Mouse (Mus musculus) spleen, postnatal 10 days (tissue): ENCODE measurements around the gene Galnt7.
"Not testable (repeated sequence)": the region's sequence is repeated elsewhere in the genome, so short reads cannot be mapped to it uniquely, and the experiment has no call there.

ENCODE experiments used
- DNase-seq, 2 experiments: peaks; one replicate each; pipeline ENCODE4 v3.0.0; 2021 to 2022; ENCODE audit warnings: low spot score in 2 of 2

The Galnt7 gene

DNA sequence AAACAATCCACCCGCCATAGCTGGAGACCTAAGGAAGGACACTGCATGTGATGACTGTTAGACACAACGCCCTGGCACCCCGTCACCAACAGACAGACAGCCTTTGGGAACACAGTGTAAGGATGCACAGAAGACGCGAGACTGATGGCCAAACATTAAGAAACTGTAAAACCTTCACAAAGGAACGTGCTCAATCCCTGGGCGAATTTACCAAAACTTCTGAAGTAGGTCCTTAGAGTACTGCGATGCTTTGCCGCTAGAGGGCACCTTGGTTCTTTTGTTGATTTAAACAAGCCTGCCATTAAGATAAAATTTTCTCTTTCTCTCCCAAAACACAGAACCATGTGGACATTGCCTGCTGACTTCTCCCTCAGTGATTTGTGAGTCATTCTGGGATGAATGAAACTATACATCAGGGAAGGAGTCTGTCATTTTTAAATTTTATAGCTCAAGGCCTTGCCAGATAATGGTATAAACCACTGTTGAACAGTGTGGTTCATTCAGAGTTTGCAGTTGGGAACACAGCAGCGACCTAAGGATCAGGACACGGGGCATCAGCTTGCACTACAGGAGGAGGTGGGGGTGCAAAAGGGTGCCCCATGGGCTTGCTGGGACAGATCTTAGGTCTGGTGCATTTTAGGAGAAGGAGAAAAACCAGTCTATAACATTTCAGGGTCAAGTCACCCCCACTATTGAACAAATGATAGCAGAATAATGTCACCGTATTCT lies 112.6 kb downstream of the Galnt7 start:
- DNase-seq = peak; percentile 36 to 78

DNA sequence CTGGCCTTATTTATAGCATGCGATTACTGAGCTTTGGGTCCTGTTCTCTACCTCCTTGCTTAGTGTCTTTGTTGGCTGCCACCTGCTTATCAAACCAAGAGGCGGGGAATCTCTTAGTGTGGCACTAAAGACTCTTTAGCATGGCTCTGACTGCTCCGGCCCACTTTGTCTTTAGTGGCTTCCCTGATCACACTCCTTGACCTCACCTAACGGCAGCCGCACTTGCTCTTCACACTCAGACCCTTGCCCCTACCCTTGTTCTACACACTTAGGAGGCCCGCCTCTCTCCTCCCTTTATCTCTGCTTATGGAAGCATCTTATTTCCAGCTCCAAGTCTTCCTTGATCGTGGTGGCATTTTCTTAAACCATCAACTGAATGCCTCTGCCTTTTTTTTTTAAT lies 114.2 kb downstream of the Galnt7 start:
- DNase-seq = no peak

DNA sequence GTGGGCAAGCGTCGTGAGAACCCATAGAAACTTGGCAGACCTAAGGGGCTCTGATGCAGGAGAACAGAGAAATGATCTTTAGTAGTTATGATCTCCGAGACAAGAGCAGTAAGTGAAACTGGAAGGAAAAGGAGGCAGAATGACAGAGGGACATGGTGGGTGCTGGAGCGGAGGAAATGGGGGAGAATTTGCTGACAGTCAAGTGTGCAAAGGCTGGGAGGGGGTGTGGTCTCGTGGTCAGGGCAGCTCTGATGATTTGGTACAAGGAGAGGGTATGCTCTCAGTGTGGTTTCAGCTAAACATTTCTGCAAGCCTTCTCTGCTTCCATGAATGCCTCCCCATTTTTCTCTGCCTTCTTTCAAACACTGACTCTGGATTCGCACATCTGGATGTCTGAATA lies 116.7 kb downstream of the Galnt7 start:
- no peak for DNase-seq

DNA sequence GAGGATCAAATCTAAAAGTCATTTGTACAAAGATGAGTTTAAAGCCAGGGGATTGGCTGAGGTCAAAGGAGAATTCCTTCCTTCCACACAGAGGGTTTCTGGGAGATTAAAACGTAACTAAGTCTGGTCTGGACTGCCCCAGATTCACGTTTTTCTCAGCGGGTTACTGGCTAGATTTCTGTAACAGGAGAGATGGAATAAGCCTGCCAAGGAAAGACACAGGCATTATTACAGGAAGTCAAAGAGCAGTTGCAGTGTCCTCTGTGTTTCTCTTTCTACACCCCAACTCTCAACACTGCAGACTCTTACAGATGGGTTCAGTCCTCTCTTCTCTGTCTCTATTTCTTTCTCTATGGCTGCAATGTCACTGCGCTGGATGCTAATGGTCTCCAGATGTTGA lies 118.3 kb downstream of the Galnt7 start:
- DNase-seq = no peak

DNA sequence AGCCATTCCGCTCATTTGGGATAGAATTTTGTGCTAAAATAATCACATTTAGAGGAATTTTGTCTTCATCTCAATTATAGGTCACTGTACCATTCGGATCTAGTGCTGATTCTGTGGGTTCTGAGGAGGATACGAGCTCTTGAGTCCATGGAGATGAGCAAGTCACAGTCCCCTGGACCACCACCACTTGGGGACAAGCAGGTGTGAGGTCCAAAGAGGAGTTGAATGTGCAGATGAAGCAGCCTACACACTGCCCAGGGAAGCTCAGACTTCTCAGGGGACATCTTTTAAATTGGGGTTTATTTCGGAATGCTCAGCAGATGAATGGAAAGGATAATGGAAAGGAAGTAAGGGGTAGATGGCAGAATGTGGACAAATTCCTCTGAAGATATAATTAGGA lies 119.7 kb downstream of the Galnt7 start:
- DNase-seq = no peak

DNA sequence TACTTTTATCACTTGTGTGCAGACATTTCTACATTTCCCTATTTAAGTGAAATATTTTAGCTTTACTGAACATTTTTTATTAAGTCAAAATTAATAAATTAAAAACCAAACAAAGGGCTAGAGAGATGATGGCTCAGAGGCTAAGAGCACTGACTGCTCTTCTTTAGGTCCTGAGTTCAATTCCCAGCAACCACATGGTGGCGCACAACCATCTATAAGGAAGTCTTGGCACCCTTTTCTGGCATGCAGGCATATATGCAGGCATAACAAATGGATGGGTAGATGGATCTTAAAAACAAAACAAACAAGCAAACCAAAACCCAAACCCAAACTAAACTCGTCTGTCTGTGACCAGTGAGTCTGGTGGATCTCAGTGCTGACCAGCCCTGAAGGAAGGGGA lies 120.6 kb downstream of the Galnt7 start:
- peak in 1 of 2 experiments; percentile 41 for DNase-seq

DNA sequence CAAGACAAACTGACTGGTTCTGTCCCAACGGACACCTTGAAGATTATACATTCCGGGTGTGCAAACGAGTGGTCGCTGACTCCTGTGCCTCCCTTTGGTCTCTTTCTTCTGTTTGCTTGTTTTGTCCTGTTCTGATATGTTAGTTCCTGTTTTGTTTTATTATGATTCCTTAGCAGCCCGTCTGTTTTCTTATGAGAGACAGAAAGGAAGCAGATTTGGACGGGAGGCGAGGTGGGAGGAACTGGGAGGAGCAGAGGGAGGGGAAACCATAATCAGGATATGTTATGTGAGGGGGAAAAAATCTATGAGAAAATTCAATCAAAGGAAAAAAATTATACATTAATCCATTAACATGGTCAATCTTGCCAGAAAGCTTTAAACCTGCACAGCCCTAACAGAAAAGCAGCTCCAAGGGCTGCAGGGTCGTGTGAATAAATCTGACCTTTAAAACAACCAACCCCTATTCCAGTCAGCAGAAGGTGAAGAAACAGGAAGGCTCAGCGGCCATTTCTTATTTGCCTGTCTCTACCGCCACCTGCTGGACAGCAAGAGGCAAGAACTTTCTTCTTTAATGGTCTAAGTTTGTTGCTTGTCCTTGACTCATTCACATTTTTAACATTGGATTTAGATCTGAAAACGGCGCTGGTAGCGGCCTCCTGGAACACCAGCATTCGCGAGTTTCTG lies 122.0 kb downstream of the Galnt7 start:
- peak; percentile 67 to 86 for DNase-seq

DNA sequence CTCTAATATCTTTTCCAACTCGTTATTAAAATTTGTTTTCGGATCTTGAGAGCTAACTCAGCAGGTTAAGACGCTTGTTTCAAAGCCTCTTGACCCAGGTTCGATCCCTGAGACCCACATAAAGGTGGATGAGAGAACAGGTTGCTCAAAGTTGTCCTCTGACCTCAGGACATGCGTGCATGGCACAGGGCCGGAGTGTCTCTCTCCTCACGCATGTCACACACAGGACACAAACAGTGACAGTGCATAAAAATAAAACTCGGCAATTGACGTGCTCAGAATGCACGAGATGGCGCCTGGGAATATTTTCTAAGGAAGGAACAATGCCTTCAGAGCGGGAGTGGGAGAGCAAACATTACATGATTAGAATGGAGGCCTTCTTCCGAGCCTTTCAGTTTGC lies 122.6 kb downstream of the Galnt7 start:
- DNase-seq = no peak

DNA sequence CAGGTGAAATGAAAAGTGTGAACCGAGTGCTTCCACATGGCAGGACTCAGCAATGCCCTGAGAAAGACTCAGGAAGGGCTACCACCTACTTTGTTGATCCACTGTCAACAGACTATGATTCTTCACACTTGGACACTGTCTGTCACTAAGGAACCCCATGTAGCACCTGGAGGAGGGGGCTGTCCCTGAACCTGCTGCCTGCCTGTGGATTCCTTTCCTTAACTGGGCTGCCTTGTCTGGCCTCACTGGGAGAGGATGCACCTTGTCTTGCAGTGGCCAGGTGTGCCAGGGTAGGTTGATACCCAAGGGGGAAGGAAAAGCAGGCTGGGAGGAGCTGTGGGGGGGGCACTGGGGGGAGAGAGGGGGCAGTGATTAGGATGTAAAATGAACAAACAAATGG lies 124.8 kb downstream of the Galnt7 start:
- no peak for DNase-seq

DNA sequence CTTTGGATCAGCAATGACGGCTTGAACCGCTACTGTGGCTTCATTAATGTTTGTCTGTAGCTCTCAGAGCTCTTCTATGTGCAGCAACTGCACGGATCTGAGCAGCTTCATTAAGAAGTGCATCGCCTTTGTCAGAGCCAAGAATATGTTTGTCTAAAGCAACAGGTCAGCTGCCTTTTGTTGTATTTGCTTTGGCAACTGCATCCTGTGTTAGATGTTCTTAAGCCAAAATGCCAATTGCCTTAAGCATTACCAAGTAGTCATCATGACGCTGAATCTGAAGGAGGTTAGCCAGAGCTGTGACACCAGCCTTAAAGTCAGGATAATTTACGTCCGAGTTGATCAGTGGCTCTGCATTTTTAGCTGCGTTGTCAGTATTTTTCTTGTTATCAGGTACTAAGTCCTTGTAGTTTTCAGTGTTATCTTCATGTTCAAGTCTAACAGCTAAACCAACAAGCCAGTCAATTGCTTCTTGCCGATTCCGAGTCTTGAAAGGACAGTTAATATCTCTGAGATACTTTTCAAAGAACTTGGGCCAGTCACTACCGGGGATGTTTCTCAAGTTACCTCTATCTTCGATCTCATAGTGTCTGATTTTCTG lies 132.5 kb downstream of the Galnt7 start:
- DNase-seq = no peak

DNA sequence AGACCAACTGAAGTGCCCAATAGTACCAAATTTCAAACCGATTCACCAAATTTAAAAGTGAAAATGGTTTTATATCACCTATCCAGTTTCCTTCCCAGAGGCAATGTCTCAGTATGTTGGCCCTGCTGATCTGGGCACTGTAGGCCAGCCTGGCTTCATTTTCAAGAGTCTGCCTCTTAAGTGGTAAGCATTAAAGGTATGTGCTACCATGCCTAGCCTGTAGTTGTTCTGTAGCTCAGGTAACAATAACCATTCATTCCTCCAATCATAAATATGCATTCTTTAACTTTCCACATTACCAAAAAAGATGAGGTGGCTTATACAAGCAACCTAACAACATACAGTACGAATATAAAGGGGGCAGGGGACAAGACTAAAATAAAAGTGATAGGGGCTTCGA lies 135.1 kb downstream of the Galnt7 start:
- DNase-seq = no peak

DNA sequence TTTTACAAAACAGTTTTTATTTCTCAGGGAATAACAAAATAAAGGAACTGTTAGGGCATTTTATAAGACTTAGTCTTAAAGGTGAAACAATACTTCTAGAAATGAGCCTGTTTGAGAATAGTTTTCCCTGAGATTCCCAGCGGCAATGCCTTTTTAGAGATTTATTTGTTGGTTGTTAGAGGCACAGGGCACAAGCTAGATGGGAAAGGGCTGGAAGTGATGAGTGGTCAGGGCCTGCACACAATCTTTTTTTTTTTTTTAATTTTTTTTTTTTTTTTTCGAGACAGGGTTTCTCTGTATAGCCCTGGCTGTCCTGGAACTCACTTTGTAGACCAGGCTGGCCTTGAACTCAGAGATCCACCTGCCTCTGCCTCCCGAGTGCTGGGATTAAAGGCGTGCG lies 136.1 kb downstream of the Galnt7 start:
- not testable (repeated sequence) for DNase-seq

DNA sequence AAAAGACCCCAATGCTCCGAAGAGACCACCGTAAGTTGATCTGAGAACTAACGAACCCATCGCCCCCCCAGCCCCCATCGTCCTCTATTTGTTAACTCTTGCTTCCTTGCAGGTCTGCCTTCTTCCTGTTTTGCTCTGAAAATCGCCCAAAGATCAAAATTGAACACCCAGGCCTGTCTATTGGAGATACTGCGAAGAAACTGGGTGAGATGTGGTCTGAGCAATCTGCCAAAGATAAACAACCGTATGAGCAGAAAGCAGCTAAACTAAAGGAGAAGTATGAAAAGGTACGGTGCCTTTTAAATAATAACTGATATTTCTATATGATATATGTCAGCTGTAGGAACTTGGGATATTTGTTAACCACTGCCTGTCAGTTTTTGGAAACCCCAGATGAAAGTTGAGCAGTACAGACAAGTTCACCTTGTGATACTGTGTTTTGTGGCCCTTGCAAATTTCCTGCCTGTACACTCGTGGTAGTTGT lies 139.6 kb downstream of the Galnt7 start:
- not testable (repeated sequence) for DNase-seq

DNA sequence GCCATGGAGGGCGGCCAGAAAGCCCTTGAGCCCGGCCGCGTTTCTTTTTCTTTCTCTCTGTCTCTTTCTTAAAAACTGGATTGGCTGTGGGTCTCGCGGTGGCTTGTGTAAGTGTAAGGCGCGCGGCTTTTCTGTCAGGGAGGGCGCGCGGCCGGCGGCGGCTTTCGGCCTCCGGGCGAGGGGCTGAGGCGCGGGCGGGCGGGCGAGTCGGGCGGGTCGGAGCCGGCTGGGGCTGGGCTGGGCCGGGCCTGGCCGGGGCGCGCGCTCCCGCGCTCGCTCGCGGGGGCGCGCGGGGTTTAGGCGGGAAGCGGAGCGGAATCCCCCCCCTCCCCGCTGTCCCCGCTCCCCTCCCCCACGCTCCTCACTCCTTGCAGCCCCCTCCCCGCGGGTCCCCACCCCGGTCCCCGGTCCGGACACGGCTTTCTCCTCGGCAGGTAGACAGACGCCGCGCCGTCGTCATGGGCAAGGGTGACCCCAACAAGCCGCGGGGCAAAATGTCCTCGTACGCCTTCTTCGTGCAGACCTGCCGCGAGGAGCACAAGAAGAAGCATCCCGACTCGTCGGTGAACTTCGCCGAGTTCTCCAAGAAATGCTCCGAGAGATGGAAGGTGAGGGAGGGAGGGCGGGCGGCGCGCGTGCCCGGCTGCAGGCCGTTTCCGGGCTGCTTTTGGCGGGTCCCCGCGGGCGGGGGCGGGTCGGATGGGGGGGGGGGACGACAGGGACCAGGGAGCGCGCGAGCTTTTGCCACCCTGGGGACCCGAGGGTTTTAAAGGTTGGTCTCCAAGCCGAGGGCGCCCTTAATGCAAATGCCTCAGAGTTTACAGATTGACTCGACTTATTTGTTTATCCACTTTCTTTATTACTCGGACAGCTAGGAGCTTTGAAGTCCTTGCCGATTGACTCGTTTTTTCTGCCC lies 140.4 kb downstream of the Galnt7 start:
- peak in 1 of 2 experiments; percentile 60 for DNase-seq

DNA sequence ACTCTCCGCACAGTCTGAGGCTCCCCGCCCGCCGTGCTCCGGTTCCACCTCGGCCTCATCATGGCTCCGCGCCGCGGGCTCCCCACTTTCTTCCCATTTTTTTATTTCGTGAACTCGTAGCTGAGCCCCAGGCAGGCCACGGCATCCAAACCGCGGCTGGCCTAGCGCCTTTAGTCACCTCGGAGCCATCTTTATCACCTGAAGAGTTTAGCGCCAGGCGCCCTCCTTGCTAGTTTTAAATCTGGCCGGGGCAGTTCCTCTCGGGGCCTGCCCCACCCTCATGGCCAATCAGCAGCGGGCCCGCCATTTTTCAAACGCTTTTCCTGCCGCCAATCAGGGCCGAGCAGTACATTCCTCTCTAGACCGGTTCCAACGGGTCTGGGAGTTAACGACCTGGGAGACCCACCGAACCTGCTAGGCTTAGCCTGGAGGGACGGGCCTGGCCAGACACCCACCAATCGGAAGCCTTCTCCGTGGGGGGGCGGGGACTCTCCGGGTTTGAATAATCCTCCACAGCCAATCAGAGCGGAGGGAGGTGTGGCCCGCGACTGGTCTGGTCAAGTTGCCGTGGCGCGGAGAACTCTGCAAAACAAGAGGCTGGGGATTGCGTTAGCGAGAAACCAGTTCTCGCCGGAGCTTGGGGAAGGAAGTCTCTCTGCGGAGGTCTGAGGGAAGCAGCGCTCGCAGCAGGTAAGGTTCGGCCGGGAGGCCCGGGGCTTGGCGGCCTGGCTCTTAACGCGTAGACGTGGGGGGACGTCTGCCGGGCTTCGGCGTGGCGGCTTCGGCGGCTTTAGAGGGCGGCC lies 141.3 kb downstream of the Galnt7 start, which contains the start of gene Hmgb2:
Hmgb2 (plus strand) TSS at position 592 of the 803 bp plus-strand sequence.
- peak; percentile 99 to 100 for DNase-seq

DNA sequence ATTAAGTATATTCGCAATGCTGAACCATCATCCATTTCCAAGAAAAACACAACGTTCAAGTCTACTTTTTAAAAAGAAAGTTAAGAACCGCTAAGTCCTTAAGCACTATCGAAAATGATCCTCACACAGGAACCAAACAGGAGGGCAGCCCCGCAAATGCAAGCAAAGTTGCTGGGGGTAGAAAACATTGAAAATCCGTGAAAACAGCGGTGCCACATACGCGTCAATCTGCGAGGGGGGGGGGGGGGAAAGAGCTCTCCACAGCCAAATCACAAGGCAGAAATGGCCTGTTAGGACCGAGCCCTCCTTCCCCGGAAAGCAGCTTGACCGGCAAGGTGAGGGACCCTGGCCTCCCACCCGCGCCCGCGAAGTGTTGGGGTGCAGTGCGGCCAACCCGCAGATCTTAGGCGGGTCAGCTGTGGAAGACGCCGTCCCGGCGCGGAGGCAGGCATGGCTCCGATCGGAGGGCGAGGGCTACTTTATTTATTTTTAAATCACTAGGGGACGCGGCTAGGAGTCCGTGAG lies 142.0 kb downstream of the Galnt7 start:
- no peak for DNase-seq

DNA sequence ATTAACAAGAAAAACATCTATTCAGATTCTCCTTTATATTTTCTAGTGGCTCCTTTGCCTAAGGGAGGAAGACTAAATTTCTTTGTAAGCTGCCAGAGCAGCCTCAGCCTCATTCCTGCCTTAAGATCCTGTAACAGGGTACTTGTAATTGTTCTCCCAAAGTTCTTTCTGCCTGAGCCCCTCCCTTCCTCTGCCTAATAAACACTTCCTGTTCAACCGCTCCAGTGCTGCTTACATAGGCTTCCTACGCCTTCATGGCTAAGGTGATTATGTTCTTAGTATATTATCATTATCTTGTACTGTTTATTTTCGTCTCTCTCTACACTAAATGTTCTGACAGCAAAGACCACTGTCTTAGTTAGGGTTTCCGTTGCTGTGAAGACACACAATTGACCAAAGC lies 144.2 kb downstream of the Galnt7 start:
- peak in 1 of 2 experiments; percentile 2 for DNase-seq

DNA sequence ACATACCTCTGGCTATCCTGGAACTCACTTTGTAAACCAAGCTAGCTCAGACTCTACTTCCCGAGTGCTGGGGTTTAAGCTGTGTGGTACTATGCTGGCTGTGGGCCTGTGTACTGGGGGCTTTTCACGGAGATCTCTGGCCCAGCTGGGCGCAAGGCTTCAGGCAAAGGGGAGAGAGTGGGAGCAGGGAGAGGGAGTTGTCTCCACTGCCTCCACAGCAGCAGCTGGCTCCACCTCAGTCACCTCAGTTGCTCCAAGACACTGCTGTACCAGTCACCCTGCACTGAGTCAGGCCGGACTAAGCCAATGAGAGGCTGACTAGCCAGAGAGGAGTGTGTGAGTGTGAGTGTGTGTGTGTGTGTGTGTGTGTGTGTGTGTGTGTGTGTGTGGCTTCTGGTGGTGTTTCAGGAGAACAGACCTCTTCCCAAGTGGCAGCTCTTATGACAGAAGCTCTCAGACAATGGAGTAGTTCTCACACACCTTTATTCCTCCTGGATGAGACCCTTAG lies 145.2 kb downstream of the Galnt7 start:
- no peak for DNase-seq

DNA sequence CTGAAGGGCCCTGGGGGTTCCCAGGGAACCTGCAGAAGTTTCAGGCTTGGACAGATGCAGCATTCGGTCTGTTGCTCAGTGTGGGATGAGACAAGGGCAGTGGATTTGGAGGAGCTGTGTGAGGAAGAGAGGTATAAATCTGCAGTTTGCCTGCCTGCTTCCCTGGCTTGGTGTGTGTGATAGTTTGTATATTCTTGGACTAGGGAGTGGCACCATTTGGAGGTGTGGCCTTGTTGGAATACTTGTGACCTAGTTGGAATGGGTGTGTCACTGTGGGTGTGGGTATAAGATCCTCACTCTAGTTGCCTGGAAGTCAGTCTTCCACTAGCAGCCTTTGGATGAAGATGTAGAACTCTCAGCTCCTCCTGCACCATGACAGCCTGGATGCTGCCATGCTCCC lies 147.3 kb downstream of the Galnt7 start:
- not testable (repeated sequence) for DNase-seq

DNA sequence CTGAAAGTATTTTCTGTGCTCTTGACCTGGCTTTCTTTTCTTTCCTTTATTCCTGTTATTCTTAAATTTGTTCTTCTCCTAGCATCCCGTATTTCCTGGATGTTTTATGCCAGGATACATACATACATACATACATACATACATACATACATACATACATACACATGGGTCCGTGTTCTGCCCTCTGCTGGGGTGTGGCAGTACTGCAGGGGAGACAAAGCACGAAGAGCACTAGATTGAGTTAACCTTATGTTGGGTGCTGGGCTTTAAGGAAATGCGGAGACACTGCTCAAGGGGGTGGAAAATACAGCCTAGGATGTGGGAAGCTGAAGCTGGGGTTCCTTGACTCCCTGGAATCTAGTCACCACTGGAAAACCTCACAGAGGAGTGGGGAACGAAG lies 149.2 kb downstream of the Galnt7 start:
- DNase-seq = peak; percentile 85 to 91
